Mouse (Mus musculus) embryo, embryonic 11.5 days (tissue): ENCODE data around the gene Mars.
"Not testable (repeated sequence)": the region's sequence is repeated elsewhere in the genome, so short reads cannot be mapped to it uniquely, and the experiment has no call there.

Experiments
- DNase-seq: peaks from one replicate; pipeline ENCODE4 v3.0.0-alpha.2; 2012; ENCODE audit warnings: low read depth, low spot score

The Mars gene

DNA sequence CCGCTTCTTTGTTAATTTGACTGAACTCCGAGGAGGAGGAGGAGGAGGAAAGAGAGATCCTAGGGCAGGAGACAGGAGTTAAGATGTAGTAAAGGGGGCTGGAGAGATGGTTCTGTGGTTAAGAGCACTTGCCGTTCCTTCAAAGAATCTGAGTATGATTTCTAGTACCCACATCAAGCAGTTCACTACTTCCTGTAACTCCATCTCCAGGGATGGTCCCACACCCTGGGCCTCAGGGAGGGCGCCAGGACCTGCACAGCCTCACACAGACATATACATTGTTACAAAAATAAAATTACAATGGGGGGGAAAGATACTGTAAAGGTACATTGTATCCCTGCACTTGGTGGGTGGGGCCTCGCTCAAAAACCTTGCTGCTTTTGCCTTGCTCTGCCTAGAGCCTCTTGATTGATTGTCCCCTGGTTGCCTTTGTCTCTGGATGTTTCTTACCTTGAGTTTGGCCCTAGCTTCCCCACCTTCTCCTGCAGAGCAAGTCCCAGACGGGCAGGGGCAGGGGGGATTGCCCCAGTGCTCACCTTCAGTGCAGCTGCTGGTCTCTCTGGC lies 26.0 kb upstream of the Mars start:
- DNase-seq, result no peak

DNA sequence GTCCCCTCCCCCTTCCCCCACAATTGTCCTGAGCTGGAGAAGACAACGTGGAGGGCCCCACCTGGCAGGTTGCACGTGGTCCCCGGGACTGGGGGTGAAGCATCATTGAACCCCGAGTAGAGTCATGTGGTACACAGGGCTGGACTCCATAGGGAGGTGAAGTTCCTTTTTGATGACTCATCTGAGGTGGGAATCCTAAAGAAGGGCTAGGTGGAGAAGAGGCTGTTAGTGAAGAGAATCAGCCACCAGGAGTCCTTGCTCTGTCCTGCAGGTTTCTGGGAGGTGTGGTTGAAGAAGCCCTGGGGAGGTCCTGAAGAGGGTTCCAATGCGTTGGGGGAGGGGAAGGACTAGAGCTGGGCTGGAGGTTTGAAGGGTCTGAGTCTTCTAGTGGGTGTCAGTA lies 25.4 kb upstream of the Mars start:
- DNase-seq, result no peak

DNA sequence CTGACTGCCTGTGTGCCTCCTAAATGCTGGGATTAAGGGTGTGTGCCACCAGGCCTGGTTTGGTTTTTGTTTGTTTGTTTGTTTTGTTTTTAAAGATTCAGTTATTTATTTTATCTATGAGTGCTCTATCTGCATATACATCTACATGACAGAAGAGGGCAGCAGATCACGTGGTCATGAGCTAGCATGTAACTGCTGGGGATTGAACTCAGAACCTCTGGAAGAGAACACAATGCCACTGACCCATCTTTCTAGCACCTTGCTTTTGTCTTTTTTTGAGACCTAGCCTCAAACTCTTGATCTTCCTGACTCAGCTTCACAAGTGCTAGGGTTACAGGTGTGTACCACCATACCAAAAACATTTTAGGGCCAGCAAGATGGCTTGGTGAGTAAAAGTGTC lies 23.7 kb upstream of the Mars start:
- no peak for DNase-seq

DNA sequence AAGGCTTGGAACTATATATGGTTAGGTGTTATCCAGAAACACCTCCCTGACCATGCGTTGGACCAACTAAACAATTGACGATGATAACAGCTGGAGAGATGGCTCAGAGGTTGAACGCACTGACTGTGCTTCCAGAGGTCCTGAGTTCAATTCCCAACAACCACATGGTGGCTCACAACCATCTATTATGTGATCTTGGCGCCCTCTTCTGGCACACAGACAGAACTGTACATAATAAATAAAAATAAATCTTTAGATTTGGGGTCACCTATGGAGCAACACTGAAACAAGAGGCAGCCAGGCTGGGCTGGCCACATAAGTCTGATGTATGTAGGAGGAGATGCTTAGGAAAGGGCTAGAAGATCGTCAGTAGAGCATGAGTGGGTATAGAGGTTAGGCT lies 21.6 kb upstream of the Mars start:
- no peak for DNase-seq

- no peak for DNase-seq
Observed at GRCm38 (mm10) chr10:127332211-127332874, 20.8 kb upstream of the Mars start.

DNA sequence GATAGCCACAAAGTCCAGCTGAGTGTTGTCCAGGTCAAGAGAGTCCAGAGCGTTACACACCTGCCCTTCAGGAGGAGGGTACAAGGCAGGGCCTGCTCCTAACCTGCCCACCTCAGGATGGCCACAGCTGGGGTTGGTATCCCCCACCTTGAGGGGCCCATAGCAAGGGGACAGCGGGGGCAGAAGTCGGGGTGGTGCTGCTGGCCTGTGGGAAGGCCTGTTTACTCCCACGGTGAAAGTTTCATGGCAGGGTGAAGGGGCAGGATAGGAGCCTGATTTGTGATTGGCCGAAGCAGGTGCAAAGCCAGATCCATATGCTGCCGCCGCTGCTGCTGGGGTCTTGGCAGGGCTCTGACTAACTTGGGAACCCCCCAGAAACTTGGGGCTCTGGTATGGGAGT lies 18.6 kb upstream of the Mars start:
- no peak for DNase-seq

DNA sequence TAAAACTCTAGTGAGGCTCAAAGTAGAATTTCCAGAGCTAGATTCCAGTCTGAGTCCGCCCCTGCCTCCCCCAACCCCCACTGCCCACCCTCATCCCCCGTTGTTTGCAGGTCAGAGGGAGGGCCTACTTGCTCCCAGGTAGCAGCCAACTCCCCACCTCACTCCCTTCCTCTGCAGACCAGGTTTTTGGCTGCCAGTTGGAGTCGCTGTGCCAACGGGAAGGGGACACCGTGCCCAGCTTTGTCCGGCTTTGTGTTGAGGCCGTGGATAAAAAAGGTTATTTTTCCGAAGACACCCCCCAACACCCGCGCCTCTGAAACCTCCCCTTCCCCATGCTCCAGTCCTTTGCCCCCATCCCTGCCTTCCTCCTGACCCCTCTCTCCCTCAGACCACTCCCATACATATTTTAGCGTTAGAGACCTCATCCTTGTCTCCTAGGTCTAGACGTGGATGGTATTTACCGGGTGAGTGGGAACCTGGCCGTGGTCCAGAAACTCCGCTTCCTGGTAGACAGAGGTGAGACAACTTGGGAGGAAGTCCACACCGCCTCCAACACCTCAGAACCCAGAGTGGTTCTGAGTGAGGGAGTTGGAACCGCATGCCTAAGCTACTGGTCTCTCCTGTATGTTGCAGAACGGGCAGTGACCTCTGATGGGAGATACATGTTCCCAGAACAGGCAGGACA lies 16.0 kb upstream of the Mars start:
- no peak for DNase-seq

GRCm38 (mm10) chr10:127326828-127327227 lies 15.2 kb upstream of the Mars start:
- DNase-seq, result no peak

DNA sequence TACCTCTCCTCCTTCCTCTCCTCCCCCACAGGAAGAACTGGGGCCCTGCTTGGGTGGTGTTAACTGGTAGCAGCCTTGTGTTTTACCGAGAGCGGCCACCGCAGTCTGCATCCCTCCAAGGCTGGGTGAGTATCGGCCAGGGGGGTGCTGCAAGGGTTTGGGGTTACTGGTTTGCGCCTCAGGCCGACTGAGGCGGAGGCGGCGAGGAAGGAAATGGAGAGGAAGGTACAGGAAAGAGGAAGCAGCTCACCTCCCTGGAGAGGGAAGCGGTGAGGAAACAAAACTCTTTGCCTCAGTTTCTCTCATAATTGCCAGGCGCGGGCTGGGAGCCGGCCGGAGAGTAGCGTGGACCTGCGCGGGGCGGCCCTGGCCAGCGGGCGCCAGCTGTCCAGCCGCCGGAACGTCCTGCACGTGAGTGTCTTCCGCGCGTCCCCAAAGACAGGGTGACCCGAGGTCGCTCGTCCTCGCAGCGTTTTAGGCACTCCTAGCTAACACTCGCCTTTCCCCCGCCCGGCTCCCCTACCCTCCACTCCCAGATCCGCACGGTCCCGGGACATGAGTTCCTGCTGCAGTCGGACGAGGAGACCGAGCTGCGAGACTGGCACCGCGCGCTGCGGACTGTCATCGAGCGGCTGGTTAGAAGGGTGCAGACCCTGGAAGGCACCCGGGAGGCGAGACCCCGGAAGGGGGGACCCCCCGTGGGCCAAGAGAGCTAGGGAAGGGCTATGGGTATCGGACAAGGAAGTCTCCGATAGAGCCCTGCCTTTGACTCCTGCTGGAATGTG lies 14.6 kb upstream of the Mars start:
- no peak for DNase-seq

DNA sequence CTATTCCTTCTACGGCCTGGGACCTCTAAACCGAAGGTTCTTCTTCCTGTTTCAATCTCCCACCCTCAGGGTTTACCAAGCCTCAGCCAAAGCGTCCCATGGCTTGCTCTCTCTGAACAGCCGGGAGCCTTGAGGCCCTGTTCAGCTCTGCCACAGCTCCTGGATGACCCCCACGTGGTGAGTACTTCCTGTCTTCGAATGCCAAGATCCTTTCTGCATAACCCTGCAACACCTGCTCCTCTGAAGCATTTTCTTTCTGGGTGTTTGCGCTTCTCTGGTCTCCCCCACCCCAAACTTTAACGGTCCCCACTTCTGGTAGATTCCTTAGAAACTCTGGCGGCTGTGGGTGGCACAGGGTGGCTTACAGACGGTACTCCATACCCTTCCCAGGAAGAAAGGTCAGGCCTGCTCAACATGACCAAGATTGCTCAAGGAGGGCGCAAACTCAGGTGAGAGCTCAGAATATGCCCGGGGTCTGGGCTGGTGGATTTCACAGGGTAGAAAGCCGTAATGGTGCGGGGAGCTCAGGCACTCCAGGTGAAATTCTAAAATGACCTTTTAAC lies 13.9 kb upstream of the Mars start:
- DNase-seq, result no peak

DNA sequence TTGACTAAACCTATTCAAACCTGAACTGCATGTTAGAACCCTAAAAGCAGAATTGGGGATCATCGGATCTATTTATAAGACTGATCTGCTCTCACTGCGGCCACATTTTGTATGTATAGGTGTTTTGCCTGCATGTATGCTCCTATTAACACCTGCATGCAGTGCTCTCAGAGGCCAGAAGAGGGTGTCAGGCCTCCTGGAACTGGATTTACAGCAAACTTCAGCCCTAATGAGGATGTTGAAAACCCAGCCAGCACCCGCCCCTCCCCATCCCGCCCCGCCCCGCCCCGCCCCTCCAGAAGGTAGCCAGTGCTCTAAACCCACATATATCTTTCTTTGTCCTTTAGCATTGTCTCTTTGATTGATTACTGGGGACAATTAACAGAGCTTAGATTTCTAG lies 12.9 kb upstream of the Mars start:
- no peak for DNase-seq

- DNase-seq, result no peak
Observed at GRCm38 (mm10) chr10:127323131-127323855, 11.7 kb upstream of the Mars start.

DNA sequence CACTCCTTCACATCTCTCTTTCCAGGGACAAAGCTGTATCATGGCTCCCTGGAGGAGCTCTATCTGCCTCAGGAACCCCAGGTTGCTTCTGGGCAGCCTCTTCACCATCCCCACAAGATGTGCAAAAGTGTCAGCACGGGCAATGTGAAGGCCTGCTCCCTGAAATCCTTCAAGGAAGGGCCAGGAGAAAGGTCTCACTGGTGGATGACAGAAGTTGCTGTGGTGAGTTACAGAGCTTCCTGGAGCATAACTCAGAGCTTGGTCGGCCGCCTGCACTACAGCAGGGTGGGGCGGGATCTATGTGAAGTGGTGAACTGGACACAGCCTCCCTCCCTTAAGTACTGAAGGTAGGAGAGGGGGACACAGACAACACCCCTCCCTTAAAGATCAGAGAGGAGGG lies 11.1 kb upstream of the Mars start:
- no peak for DNase-seq

DNA sequence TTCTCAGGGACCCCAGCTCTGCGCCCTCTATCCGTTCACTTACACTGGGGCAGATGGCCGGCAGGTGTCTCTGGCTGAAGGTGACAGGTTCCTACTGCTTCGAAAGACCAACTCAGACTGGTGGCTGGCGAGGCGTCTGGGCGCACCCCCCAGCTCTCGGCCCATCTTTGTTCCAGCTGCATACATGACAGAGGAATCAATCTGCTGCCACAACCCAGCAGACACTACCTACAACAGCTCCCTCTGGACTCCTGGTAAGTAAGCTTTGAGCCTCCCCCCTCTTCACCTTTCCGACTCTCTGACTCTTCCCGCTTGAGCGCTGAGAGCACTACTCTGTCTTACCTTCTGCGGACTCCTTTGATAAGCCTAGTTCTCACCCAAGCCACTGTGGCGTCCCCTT lies 10.6 kb upstream of the Mars start:
- DNase-seq, result no peak

DNA sequence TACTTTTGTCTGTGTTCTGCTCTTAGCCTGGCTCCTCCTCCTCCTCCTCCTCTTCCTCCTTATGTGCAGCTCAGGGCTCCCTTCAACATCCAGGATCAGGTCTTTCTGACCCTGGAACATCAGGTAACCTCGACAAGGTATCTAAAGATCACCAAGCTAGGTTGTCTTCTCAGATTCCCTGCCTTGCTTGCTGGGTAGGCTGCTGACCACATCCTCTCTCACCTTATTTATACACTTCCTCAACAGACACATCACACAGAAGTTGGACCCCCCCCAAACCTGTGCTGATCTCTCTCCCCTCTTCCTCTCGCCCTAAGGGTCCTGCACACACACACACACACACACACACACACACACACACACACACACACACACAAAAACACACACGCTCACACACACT lies 10.0 kb upstream of the Mars start, which contains the start of gene Arhgap9:
Gene Arhgap9 (plus strand): TSS at position 344 of the 400 bp plus-strand sequence.
- no peak for DNase-seq

- no peak for DNase-seq
Observed at GRCm38 (mm10) chr10:127319969-127320368, 8.4 kb upstream of the Mars start.

- no peak for DNase-seq
Observed at GRCm38 (mm10) chr10:127318009-127318408, 6.4 kb upstream of the Mars start.

DNA sequence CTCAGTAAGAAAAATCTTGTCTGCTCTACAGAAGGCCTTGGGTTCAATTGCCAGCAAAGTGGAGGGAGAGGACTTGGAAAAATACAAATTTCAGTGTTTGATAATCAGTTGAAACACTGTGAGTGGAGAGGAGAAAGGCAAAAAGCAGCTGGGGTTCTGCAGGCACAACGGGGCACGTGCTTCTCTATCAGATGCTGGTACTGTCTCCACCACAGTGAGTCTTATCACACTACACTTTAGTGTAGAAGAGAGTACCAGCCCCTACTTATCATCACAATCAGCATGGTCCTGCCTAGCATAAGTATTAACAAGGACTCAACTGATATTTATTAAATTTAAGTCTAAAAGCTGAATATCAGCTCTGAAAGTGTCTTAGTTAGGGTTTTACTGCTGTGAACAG lies 5.7 kb upstream of the Mars start:
- no peak for DNase-seq

DNA sequence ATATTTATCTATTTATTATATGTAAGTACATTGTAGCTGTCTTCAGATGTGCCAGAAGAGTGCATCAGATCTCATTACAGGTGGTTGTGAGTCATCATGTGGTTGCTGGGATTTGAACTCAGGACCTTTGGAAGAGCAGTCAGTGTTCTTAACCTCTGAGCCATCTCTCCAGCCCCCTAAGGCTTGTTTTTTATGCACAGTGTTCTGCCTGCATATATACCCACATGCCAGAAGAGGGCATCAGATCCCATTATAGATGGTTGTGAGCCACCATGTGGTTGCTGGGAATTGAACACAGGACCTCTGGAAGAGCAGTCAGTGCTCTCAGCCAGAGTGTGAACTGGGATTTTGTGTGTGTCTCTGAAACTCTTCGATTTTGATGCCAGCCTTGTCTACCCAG lies 3.4 kb upstream of the Mars start:
- DNase-seq, result not testable (repeated sequence)

GRCm38 (mm10) chr10:127313516-127313915 lies 1.9 kb upstream of the Mars start:
- DNase-seq, result not testable (repeated sequence)

DNA sequence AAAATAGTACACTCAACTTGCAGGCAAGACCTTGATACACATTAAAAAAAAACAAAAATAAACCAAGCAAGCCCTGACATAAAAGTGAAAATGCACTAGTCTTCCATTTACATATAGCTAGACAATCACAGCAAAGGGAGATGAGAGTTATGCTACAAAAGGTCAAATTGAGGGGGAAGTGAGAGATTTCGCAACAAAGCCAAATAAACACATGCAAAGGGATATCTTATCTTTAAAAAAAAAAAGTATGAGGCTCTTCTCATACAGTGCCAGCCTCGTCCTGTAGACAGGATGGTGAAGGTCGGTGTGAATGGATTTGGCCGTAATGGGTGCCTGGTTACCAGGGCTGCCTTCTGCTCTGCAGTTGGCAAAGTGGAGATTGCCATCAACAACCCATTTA lies 1.3 kb upstream of the Mars start:
- DNase-seq, result no peak

DNA sequence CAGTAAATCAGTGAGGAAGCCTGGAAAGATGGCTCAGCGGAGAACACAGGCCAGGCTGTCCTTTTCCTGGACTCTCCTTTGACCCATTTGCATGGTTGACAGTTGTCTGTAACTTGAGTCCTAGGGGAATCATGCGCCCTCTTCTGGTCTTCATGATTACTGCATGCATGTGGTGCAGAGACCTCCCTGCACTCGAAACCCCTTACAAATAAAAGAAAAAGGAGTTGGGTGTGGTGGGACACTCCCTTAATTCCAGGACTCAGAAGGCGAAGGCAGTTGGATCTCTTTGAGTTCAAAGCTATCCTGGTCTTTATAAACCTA lies 730 bp upstream of the Mars start:
- peak; percentile 85 for DNase-seq
